Mouse (Mus musculus) limb, embryonic 13.5 days (tissue): ENCODE data around the gene Gm10972. TPM values are rescaled to one million over a fixed set of nuclear protein-coding genes. Genes with fewer than 3 reads are reported as not detected.
"Not testable (repeated sequence)": the region's sequence is repeated elsewhere in the genome, so short reads cannot be mapped to it uniquely, and the experiment has no call there.

ENCODE experiments used
- ATAC-seq: fragments of 200-750 bp; cut with Nextera tagmentation; 2 replicates; pipeline ENCODE4 v1.8.0; 2017; ENCODE audit warnings: low read depth, moderate number of reproducible peaks, moderate TSS enrichment; ENCODE audit not compliant: low FRiP score
- H3K27ac ChIP-seq: fragments of 300-500 bp; sonication (generic); 2 replicates; pipeline ENCODE4 v1.5.1; 2015; ENCODE audit warnings: inconsistent platforms, mild to moderate bottlenecking, moderate library complexity
- H3K27me3 ChIP-seq: fragments of 300-500 bp; sonication (generic); 2 replicates; pipeline ENCODE4 v1.6.1; 2015; ENCODE audit warnings: mild to moderate bottlenecking, inconsistent platforms
- H3K36me3 ChIP-seq: fragments of 300-500 bp; sonication (generic); 2 replicates; pipeline ENCODE4 v1.6.1; 2015; ENCODE audit warnings: inconsistent platforms, mild to moderate bottlenecking, moderate library complexity
- H3K4me1 ChIP-seq: fragments of 300-500 bp; sonication (generic); 2 replicates; pipeline ENCODE4 v1.6.1; 2015; ENCODE audit warnings: inconsistent platforms
- H3K4me2 ChIP-seq: fragments of 300-500 bp; sonication (generic); replicated peaks from 2 replicates; pipeline ENCODE4 v1.6.1; 2015; ENCODE audit warnings: inconsistent platforms, mild to moderate bottlenecking, moderate library complexity
- H3K4me3 ChIP-seq: fragments of 300-500 bp; sonication (generic); 2 replicates; pipeline ENCODE4 v1.5.1; 2015; ENCODE audit warnings: moderate library complexity, mild to moderate bottlenecking, inconsistent platforms
- H3K9ac ChIP-seq: fragments of 300-500 bp; sonication (generic); 2 replicates; pipeline ENCODE4 v1.6.1; 2015; ENCODE audit warnings: mild to moderate bottlenecking, inconsistent platforms
- H3K9me3 ChIP-seq: fragments of 300-500 bp; sonication (generic); 2 replicates; pipeline ENCODE4 v1.6.1; 2016; ENCODE audit warnings: inconsistent platforms
- WGBS: fragments of 180-500 bp; shearing (Covaris S2); methylation state at CpG from one replicate; pipeline ENCODE4 v1.1.7; 2015; 5-methylcytosine and 5-hydroxymethylcytosine counted together
- polyA plus RNA-seq: library from polyadenylated mRNA; unstranded; fragments of >200 nt; fragmentation: Nextera tagmentation; extraction: Ambion mirVana; gene quantifications from 2 replicates; pipeline ENCODE4 v1.2.1, GENCODE M21; 2015

Gm10972 gene
- polyA plus RNA-seq, 1 experiment from 2014 or later, result not detected

- H3K36me3 ChIP-seq, result no peaks in the 10 kb centered on the region
- H3K4me1 ChIP-seq, result peaks cover 7% of the 10 kb centered on the region
- no peaks in the 10 kb centered on the region for H3K9me3 ChIP-seq
- no peak overlapping the region for H3K9ac ChIP-seq
- H3K4me3 ChIP-seq, result no peak overlapping the region
- no peak for ATAC-seq
- 90% methylated on average over 10 of the region's 10 CpGs for WGBS
- no peak overlapping the region for H3K4me2 ChIP-seq
- H3K27ac ChIP-seq, result no peak overlapping the region
- no peaks in the 10 kb centered on the region for H3K27me3 ChIP-seq
Observed at GRCm38 (mm10) chr3:94622550-94622949, 20.4 kb upstream of the Gm10972 start.

GRCm38 (mm10) chr3:94624281-94624680, 18.6 kb upstream of the Gm10972 start:
- H3K4me1 ChIP-seq, result peaks cover 7% of the 10 kb centered on the region
- no peak for ATAC-seq
- H3K9me3 ChIP-seq, result no peaks in the 10 kb centered on the region
- 84% methylated on average over 4 of the region's 4 CpGs for WGBS
- H3K27ac ChIP-seq, result no peak overlapping the region
- H3K36me3 ChIP-seq, result no peaks in the 10 kb centered on the region
- H3K27me3 ChIP-seq, result no peaks in the 10 kb centered on the region
- no peak overlapping the region for H3K9ac ChIP-seq
- no peak overlapping the region for H3K4me3 ChIP-seq
- no peak overlapping the region for H3K4me2 ChIP-seq

DNA sequence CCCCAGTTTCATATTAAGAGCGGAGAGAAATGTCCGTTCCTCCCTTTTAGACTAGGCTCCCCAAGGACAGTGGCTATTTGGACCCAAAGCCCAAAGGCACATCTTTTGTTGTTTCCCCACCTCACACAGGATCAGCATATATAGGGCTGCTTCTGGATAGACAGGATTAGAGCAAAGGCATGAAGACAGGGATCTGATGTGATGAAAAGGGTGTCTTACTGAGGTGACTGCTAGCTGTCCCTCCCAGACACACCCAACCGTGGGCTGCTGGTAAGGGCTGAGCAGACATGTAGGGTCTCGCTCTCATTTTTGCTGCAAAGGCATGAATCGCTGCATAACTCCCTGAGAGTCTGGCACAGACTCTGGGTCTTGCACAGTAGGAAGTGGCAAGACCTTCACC, 14.2 kb upstream of the Gm10972 start:
- Histone ChIP-seq H3K27ac (no peak overlapping the region), H3K4me3 (no peak overlapping the region)

GRCm38 (mm10) chr3:94629876-94630275, 13.0 kb upstream of the Gm10972 start:
- no peaks in the 10 kb centered on the region for H3K36me3 ChIP-seq
- ATAC-seq, result no peak
- H3K4me3 ChIP-seq, result no peak overlapping the region
- H3K4me2 ChIP-seq, result no peak overlapping the region
- H3K9me3 ChIP-seq, result no peaks in the 10 kb centered on the region
- H3K4me1 ChIP-seq, result no peaks in the 10 kb centered on the region
- H3K9ac ChIP-seq, result no peak overlapping the region
- H3K27ac ChIP-seq, result no peak overlapping the region
- no peaks in the 10 kb centered on the region for H3K27me3 ChIP-seq
- 80% methylated on average over 3 of the region's 3 CpGs for WGBS

More for the DNA sequence above, 14.2 kb upstream of the Gm10972 start:
- ATAC-seq, result no peak
- no peaks in the 10 kb centered on the region for H3K36me3 ChIP-seq
- no peaks in the 10 kb centered on the region for H3K27me3 ChIP-seq
- no peaks in the 10 kb centered on the region for H3K4me1 ChIP-seq
- H3K9me3 ChIP-seq, result no peaks in the 10 kb centered on the region
- H3K9ac ChIP-seq, result no peak overlapping the region
- H3K4me2 ChIP-seq, result no peak overlapping the region
- WGBS, result 84% methylated on average over 5 of the region's 5 CpGs

GRCm38 (mm10) chr3:94648755-94649590, 6.1 kb downstream of the Gm10972 start:
- H3K4me2 ChIP-seq, result peak overlapping the region; percentile 32
- 15% methylated on average over 6 of the region's 6 CpGs for WGBS
- ATAC-seq, result peak; percentile 77

DNA sequence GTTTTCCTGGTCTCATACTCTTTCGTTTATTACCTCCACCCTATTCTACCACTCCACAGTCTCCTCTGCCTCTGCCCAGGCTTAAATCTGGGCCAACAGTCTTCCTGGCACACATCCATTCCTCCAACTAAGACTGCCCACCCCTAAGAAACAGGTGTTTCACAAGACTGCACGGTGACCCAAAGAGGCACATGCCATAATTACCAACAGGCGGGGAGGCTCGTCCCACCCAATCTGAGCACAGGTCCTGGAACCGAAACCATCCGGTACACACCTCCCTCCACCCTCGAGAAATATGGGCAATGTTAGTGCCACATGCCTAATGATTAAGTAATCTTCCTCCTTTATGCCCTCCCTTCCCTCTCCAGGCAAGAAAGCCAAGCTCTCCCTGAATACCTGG, 7.5 kb downstream of the Gm10972 start:
- H3K4me1 ChIP-seq, result peaks cover 19% of the 10 kb centered on the region
- H3K9me3 ChIP-seq, result no peaks in the 10 kb centered on the region
- H3K27me3 ChIP-seq, result no peaks in the 10 kb centered on the region
- no peak for ATAC-seq
- no peaks in the 10 kb centered on the region for H3K36me3 ChIP-seq
- no peak overlapping the region for H3K4me2 ChIP-seq
- 41% methylated on average over 7 of the region's 7 CpGs for WGBS
- no peak overlapping the region for H3K27ac ChIP-seq
- no peak overlapping the region for H3K9ac ChIP-seq
- H3K4me3 ChIP-seq, result no peak overlapping the region

More at GRCm38 (mm10) chr3:94648755-94649590, 6.1 kb downstream of the Gm10972 start:
- 0 out of 2 replicates have a peak overlapping the region, but pooled peaks have one; percentile 4 for H3K9ac ChIP-seq
- peaks cover 19% of the 10 kb centered on the region for H3K4me1 ChIP-seq
- no peaks in the 10 kb centered on the region for H3K27me3 ChIP-seq
- no peak overlapping the region for H3K4me3 ChIP-seq
- no peaks in the 10 kb centered on the region for H3K9me3 ChIP-seq
- peak overlapping the region; percentile 61; the same call in 1 of the 2 replicates for H3K27ac ChIP-seq
- H3K36me3 ChIP-seq, result no peaks in the 10 kb centered on the region

DNA sequence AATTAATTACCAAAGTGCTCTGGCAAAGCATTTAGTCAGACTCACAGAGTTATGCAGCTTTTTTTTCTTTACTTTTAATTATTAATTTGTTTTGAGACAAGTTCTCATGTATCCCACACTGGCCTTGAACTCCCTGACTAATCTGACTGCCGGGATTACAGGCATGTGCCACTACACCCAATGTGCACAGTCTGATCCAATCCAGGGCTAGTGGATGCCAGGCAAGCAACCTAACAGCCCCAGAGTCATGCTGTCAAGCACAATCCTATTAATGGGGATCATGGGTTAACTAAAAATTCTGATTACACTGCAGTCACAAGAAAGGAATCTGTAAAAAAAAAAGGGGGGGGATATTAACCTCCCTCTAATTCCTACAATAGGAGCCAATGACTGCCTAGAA, 11.1 kb downstream of the Gm10972 start:
- H3K4me2 ChIP-seq, result not testable (repeated sequence)

DNA sequence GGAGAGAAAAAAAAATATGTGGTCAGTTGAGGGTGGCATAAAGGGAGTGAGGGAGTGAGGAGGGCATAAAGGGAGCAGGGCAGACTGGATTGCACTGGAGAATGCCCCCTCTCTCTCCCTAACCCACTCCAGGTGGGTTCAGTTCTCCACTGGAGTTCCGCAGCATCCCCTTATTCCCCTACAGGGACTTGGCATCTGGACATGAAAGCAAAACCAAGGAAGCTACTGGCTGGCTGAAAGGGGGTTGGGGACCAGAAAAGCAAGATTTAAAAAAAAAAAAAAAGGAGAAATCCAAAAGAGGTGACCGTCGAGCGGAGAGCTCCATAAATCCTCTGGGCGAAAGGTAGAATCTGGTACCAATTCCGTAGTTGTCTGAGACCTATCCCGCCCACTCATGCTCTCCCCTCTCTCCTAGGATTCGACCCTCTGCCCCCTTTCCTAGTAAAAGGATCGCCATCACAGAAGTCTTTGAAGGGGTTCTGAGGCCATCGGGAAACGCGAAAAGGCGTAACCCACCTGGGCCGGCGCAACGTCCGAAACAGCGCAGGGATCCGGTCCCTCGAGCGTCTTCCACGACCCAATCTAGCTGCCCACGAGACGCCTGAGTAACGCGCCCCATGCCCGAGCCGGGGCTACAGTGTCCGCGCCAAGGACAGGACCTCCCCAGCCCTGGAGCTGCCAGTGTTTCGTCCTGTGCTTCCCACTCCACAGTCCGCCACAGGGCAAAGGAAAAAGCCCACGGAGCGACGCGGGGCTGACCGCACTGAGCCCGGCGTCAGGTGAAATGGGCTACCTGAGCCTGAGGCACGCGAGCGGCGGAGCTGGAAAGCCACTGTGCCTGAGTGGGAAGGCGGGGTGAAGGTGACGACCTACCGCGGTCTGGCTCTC, 15.2 kb downstream of the Gm10972 start:
- ATAC-seq, result peak; percentile 65; the same call in 1 of the 2 replicates
- 1% methylated on average over 24 of the region's 47 CpGs for WGBS
- H3K36me3 ChIP-seq, H3K27me3 ChIP-seq, H3K9me3 ChIP-seq, H3K27ac ChIP-seq: not testable (repeated sequence)
- peak overlapping the region; percentile 43 for H3K4me3 ChIP-seq
- H3K4me2 ChIP-seq, result peak overlapping the region; percentile 71
- H3K9ac ChIP-seq, result peak overlapping the region; percentile 54
- peaks cover 10% of the 10 kb centered on the region for H3K4me1 ChIP-seq

More for the DNA sequence above, 11.1 kb downstream of the Gm10972 start:
- WGBS, result 70% methylated on average over 1 of the region's 1 CpGs
- not testable (repeated sequence) for H3K27me3 ChIP-seq, H3K27ac ChIP-seq, H3K4me3 ChIP-seq, H3K36me3 ChIP-seq, H3K9ac ChIP-seq, H3K9me3 ChIP-seq, ATAC-seq
- peaks cover 23% of the 10 kb centered on the region for H3K4me1 ChIP-seq

DNA sequence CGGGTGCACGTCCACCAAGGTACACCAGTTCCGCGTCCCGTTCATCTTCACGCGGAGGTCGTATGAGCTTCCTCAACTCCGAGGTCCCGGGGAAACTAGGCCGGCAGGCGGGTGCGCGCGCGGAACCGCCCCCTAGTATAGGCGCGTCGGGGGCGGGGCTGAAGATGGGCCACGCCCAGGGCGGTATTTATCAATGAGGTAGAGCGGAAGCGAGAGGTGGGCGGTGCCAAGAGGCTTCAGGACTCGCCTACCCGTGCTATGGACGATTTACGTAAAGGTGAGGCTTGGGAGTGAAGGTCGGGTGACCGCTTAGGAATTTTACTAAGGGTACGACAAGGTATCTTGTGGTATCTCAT, 15.8 kb downstream of the Gm10972 start, which contains the start of gene Tuft1:
TSS of gene Tuft1 (minus strand) at position 133 of the 356 bp plus-strand sequence.
- ATAC-seq, result peak; percentile 93
- H3K27ac ChIP-seq, H3K9me3 ChIP-seq, H3K36me3 ChIP-seq, H3K27me3 ChIP-seq: not testable (repeated sequence)
- Histone ChIP-seq H3K4me2 (peak within 1 kb of the TSS; percentile 71), H3K4me3 (peak within 1 kb of the TSS; percentile 43), H3K4me1 (peaks cover 10% of the 10 kb centered on the region), H3K9ac (peak within 1 kb of the TSS; percentile 54)
- WGBS, result 0% methylated on average over 19 of the region's 33 CpGs

- ATAC-seq, result peak; percentile 68
- H3K4me3 ChIP-seq, H3K27ac ChIP-seq, H3K36me3 ChIP-seq, H3K9ac ChIP-seq, H3K27me3 ChIP-seq, H3K9me3 ChIP-seq: not testable (repeated sequence)
- H3K4me1 ChIP-seq, result peaks cover 10% of the 10 kb centered on the region
- WGBS, result 28% methylated on average over 8 of the region's 10 CpGs
- peak overlapping the region; percentile 49 for H3K4me2 ChIP-seq
Observed at GRCm38 (mm10) chr3:94659142-94659748, 16.3 kb downstream of the Gm10972 start.

GRCm38 (mm10) chr3:94660841-94661240, 17.9 kb downstream of the Gm10972 start:
- not testable (repeated sequence) for H3K27ac ChIP-seq, H3K36me3 ChIP-seq, H3K4me3 ChIP-seq, H3K9me3 ChIP-seq, H3K4me2 ChIP-seq, H3K27me3 ChIP-seq, ATAC-seq, H3K9ac ChIP-seq
- WGBS, result 83% methylated on average over 2 of the region's 2 CpGs
- peaks cover 10% of the 10 kb centered on the region for H3K4me1 ChIP-seq
